Mouse (Mus musculus) kidney, adult 2 months (tissue): ENCODE measurements around the gene Cybrd1. TPM values are rescaled to one million over a fixed set of nuclear protein-coding genes. Genes with fewer than 3 reads are reported as not detected.

Source experiments
- DNase-seq: peaks from one replicate; pipeline ENCODE4 v3.0.0; 2021
- H3K27ac ChIP-seq: fragments of 200-500 bp; 2 replicates; pipeline ENCODE4 v1.5.1; 2012; ENCODE audit warnings: low read depth, low read length, control low read depth, inconsistent platforms; ENCODE audit not compliant: insufficient read depth
- H3K27me3 ChIP-seq: fragments of 200-500 bp; replicated peaks from 2 replicates; pipeline ENCODE4 v1.6.1; 2012; ENCODE audit warnings: mild to moderate bottlenecking, moderate library complexity, low read length, inconsistent platforms; ENCODE audit not compliant: control insufficient read depth, insufficient read depth
- H3K36me3 ChIP-seq: fragments of 200-500 bp; 2 replicates; pipeline ENCODE4 v1.6.1; 2012; ENCODE audit warnings: mild to moderate bottlenecking, moderate library complexity, low read length, inconsistent platforms; ENCODE audit not compliant: control insufficient read depth, insufficient read depth
- H3K4me1 ChIP-seq: fragments of 200-500 bp; 2 replicates; pipeline ENCODE4 v1.6.1; 2011; ENCODE audit warnings: low read length; ENCODE audit not compliant: control insufficient read depth, insufficient read depth
- H3K4me3 ChIP-seq: fragments of 200-500 bp; 2 replicates; pipeline ENCODE4 v1.5.1; 2011; ENCODE audit warnings: mild to moderate bottlenecking, low read depth, low read length, control low read depth; ENCODE audit not compliant: insufficient read depth
- CTCF ChIP-seq: fragments of 200-500 bp; conservative IDR thresholded peaks from 2 replicates; pipeline ENCODE4 v1.5.1; 2011; ENCODE audit warnings: low read depth, mild to moderate bottlenecking, control low read depth, low read length, moderate library complexity, mixed read lengths; ENCODE audit not compliant: insufficient read depth, insufficient read length
- POLR2A ChIP-seq: fragments of 200-500 bp; IDR thresholded peaks from one replicate; pipeline ENCODE4 v1.6.1; 2011; ENCODE audit warnings: low read depth, low read length, control low read depth
- WGBS: fragments of 180-500 bp; shearing (Covaris S2); methylation state at CpG from one replicate; pipeline ENCODE4 v1.1.7; 2018; 5-methylcytosine and 5-hydroxymethylcytosine counted together
- polyA plus RNA-seq: library from polyadenylated mRNA; depleted of rRNA; stranded (reverse); fragments of >200 nt; gene quantifications from 2 replicates; pipeline ENCODE4 v1.2.3, GENCODE M21; 2012

Cybrd1 gene
- polyA plus RNA-seq, 1 experiment, result 0.25 TPM

- Histone ChIP-seq H3K36me3 (no peaks in the 10 kb centered on the region), H3K27ac (no peak overlapping the region), H3K4me1 (no peaks in the 10 kb centered on the region), H3K4me3 (no peak overlapping the region), H3K27me3 (no peaks in the 10 kb centered on the region)
- DNase-seq, result no peak
- 67% methylated on average over 9 of the region's 9 CpGs for WGBS
- TF ChIP-seq CTCF (no peak), POLR2A (no peak)
Observed at GRCm38 (mm10) chr2:71176329-71177249, 58.9 kb downstream of the Cybrd1 start.

GRCm38 (mm10) chr2:71177250-71177615 is 59.5 kb downstream of the Cybrd1 start:
- Histone ChIP-seq H3K4me3 (no peak overlapping the region), H3K27me3 (no peaks in the 10 kb centered on the region), H3K27ac (no peak overlapping the region), H3K36me3 (no peaks in the 10 kb centered on the region), H3K4me1 (no peaks in the 10 kb centered on the region)
- WGBS, result 95% methylated on average over 1 of the region's 1 CpGs
- DNase-seq, result no peak
- TF ChIP-seq POLR2A, result no peak
- TF ChIP-seq CTCF, result no peak

- no peak overlapping the region for H3K27ac ChIP-seq
- WGBS, result 100% methylated on average over 1 of the region's 1 CpGs
- H3K36me3 ChIP-seq, result no peaks in the 10 kb centered on the region
- H3K4me3 ChIP-seq, result no peak overlapping the region
- DNase-seq, result no peak
- 0 out of 2 replicates have a peak, but pooled peaks have one; percentile 4 for TF ChIP-seq CTCF
- TF ChIP-seq POLR2A, result no peak
- H3K4me1 ChIP-seq, result no peaks in the 10 kb centered on the region
- H3K27me3 ChIP-seq, result no peaks in the 10 kb centered on the region
Observed at GRCm38 (mm10) chr2:71177760-71178159, 60.0 kb downstream of the Cybrd1 start.

GRCm38 (mm10) chr2:71179716-71180115 is 62.0 kb downstream of the Cybrd1 start:
- no peaks in the 10 kb centered on the region for H3K4me1 ChIP-seq
- WGBS, result 80% methylated on average over 10 of the region's 10 CpGs

GRCm38 (mm10) chr2:71180566-71181217 is 63.0 kb downstream of the Cybrd1 start:
- WGBS, result 45% methylated on average over 8 of the region's 8 CpGs
- Histone ChIP-seq H3K36me3 (no peaks in the 10 kb centered on the region), H3K27me3 (no peaks in the 10 kb centered on the region), H3K27ac (no peak overlapping the region), H3K4me1 (no peaks in the 10 kb centered on the region), H3K4me3 (no peak overlapping the region)
- no peak for DNase-seq
- TF ChIP-seq CTCF (no peak), POLR2A (no peak)

More at GRCm38 (mm10) chr2:71179716-71180115, 62.0 kb downstream of the Cybrd1 start:
- Histone ChIP-seq H3K4me3 (no peak overlapping the region), H3K36me3 (no peaks in the 10 kb centered on the region), H3K27ac (no peak overlapping the region), H3K27me3 (no peaks in the 10 kb centered on the region)
- TF ChIP-seq CTCF, result no peak
- no peak for TF ChIP-seq POLR2A
- DNase-seq, result no peak

- DNase-seq, result no peak
- Histone ChIP-seq H3K27me3 (no peaks in the 10 kb centered on the region), H3K36me3 (no peaks in the 10 kb centered on the region), H3K4me3 (no peak overlapping the region), H3K4me1 (peaks cover 17% of the 10 kb centered on the region), H3K27ac (no peak overlapping the region; the same call in 1 of the 2 replicates)
- no peak for TF ChIP-seq POLR2A
- TF ChIP-seq CTCF, result no peak
- 73% methylated on average over 3 of the region's 3 CpGs for WGBS
Observed at GRCm38 (mm10) chr2:71187950-71188349, 70.2 kb downstream of the Cybrd1 start.

GRCm38 (mm10) chr2:71188861-71189260 is 71.1 kb downstream of the Cybrd1 start:
- TF ChIP-seq POLR2A (no peak), CTCF (no peak)
- no peak overlapping the region for H3K4me3 ChIP-seq
- H3K27me3 ChIP-seq, result no peaks in the 10 kb centered on the region
- peaks cover 17% of the 10 kb centered on the region for H3K4me1 ChIP-seq
- DNase-seq, result peak; percentile 83
- WGBS, result 30% methylated on average over 2 of the region's 2 CpGs
- no peaks in the 10 kb centered on the region for H3K36me3 ChIP-seq
- H3K27ac ChIP-seq, result peak overlapping the region; percentile 97
